Mouse (Mus musculus) forebrain, embryonic 10.5 days (tissue): ENCODE measurements around the gene Acot1. TPM values are rescaled to one million over a fixed set of nuclear protein-coding genes. Genes with fewer than 3 reads are reported as not detected.
"Not testable (repeated sequence)": the region's sequence is repeated elsewhere in the genome, so short reads cannot be mapped to it uniquely, and the experiment has no call there.

ENCODE experiments used
- DNase-seq: peaks from one replicate; pipeline ENCODE4 v3.0.0-alpha.2; 2017; ENCODE audit warnings: low spot score; ENCODE audit errors: extremely low spot score
- H3K27ac ChIP-seq: fragments of 300-500 bp; sonication (generic); 2 replicates; pipeline ENCODE4 v1.5.1; 2016; ENCODE audit warnings: mild to moderate bottlenecking
- H3K27me3 ChIP-seq: fragments of 300-500 bp; sonication (generic); 2 replicates; pipeline ENCODE4 v1.6.1; 2016; ENCODE audit warnings: mild to moderate bottlenecking; ENCODE audit not compliant: poor library complexity, severe bottlenecking
- H3K36me3 ChIP-seq: fragments of 300-500 bp; sonication (generic); replicated peaks from 2 replicates; pipeline ENCODE4 v1.6.1; 2016; ENCODE audit warnings: mild to moderate bottlenecking, moderate library complexity
- H3K4me1 ChIP-seq: fragments of 300-500 bp; sonication (generic); 2 replicates; pipeline ENCODE4 v1.6.1; 2016
- H3K4me3 ChIP-seq: fragments of 300-500 bp; sonication (generic); 2 replicates; pipeline ENCODE4 v1.5.1; 2016; ENCODE audit warnings: mild to moderate bottlenecking, moderate library complexity
- H3K9me3 ChIP-seq: fragments of 300-500 bp; sonication (generic); 2 replicates; pipeline ENCODE4 v1.6.1; 2016; ENCODE audit warnings: mild to moderate bottlenecking, moderate library complexity
- WGBS: fragments of 180-500 bp; shearing (Covaris S2); methylation state at CpG from one replicate; pipeline ENCODE4 v1.1.7; 2016; 5-methylcytosine and 5-hydroxymethylcytosine counted together
- polyA plus RNA-seq: library from polyadenylated mRNA; unstranded; fragments of >200 nt; fragmentation: Nextera tagmentation; extraction: Ambion mirVana; gene quantifications from 2 replicates; pipeline ENCODE4 v1.2.1, GENCODE M21; 2016

Acot1 gene
- polyA plus RNA-seq, 1 experiment from 2014 or later: 23.5 TPM

GRCm38 (mm10) chr12:83999237-83999636 is 10.1 kb upstream of the Acot1 start:
- peaks cover 14% of the 10 kb centered on the region; the same call in 1 of the 2 replicates for H3K9me3 ChIP-seq
- not testable (repeated sequence) for H3K4me1 ChIP-seq, H3K4me3 ChIP-seq, DNase-seq, H3K27me3 ChIP-seq, H3K27ac ChIP-seq, H3K36me3 ChIP-seq
- WGBS: 88% methylated on average over 8 of the region's 8 CpGs

- Histone ChIP-seq H3K9me3 (peaks cover 11% of the 10 kb centered on the region; the same call in 1 of the 2 replicates), H3K4me1 (no peaks in the 10 kb centered on the region), H3K4me3 (no peak overlapping the region), H3K27ac (no peak overlapping the region), H3K36me3 (no peaks in the 10 kb centered on the region), H3K27me3 (no peaks in the 10 kb centered on the region)
- DNase-seq: no peak
- 92% methylated on average over 3 of the region's 3 CpGs for WGBS
These were observed 8.9 kb upstream of the Acot1 start for GRCm38 (mm10) chr12:84000418-84000817.

GRCm38 (mm10) chr12:84003866-84004265 is 5.4 kb upstream of the Acot1 start:
- 85% methylated on average over 1 of the region's 1 CpGs for WGBS
- H3K4me3 ChIP-seq: no peak overlapping the region
- peaks cover 4% of the 10 kb centered on the region; the same call in 1 of the 2 replicates for H3K27me3 ChIP-seq
- peaks cover 6% of the 10 kb centered on the region; the same call in 1 of the 2 replicates for H3K9me3 ChIP-seq
- no peaks in the 10 kb centered on the region for H3K36me3 ChIP-seq
- no peak for DNase-seq
- H3K4me1 ChIP-seq: peaks cover 7% of the 10 kb centered on the region
- H3K27ac ChIP-seq: no peak overlapping the region

GRCm38 (mm10) chr12:84008251-84008650 is 1.0 kb upstream of the Acot1 start:
- H3K36me3 ChIP-seq: no peaks in the 10 kb centered on the region
- H3K4me1 ChIP-seq: peaks cover 42% of the 10 kb centered on the region
- 90% methylated on average over 12 of the region's 12 CpGs for WGBS
- H3K9me3 ChIP-seq: no peaks in the 10 kb centered on the region
- DNase-seq: no peak
- H3K27ac ChIP-seq: peak overlapping the region; percentile 84; the same call in 1 of the 2 replicates
- peaks cover 12% of the 10 kb centered on the region; the same call in 1 of the 2 replicates for H3K27me3 ChIP-seq
- H3K4me3 ChIP-seq: no peak overlapping the region

GRCm38 (mm10) chr12:84008729-84009128 is 561 bp upstream of the Acot1 start:
- Histone ChIP-seq H3K27ac (peak overlapping the region; percentile 84), H3K4me1 (peaks cover 42% of the 10 kb centered on the region), H3K36me3 (no peaks in the 10 kb centered on the region), H3K27me3 (peaks cover 12% of the 10 kb centered on the region; the same call in 1 of the 2 replicates), H3K4me3 (peak overlapping the region; percentile 54), H3K9me3 (no peaks in the 10 kb centered on the region)
- 70% methylated on average over 8 of the region's 8 CpGs for whole genome bisulfite sequencing
- DNase-seq: no peak

GRCm38 (mm10) chr12:84010201-84010600 is 911 bp downstream of the Acot1 start:
- H3K9me3 ChIP-seq: no peaks in the 10 kb centered on the region
- 0 out of 2 replicates have a peak overlapping the region, but pooled peaks have one; percentile 84 for H3K27ac ChIP-seq
- peak overlapping the region; percentile 54 for H3K4me3 ChIP-seq
- peaks cover 42% of the 10 kb centered on the region for H3K4me1 ChIP-seq
- H3K36me3 ChIP-seq: peaks cover 8% of the 10 kb centered on the region
- peaks cover 12% of the 10 kb centered on the region; the same call in 1 of the 2 replicates for H3K27me3 ChIP-seq
- 84% methylated on average over 3 of the region's 3 CpGs for WGBS
- DNase-seq: no peak

- H3K27me3 ChIP-seq: peaks cover 12% of the 10 kb centered on the region; the same call in 1 of the 2 replicates
- peaks cover 49% of the 10 kb centered on the region for H3K4me1 ChIP-seq
- H3K9me3 ChIP-seq: no peaks in the 10 kb centered on the region
- DNase-seq: peak; percentile 45
- 47% methylated on average over 12 of the region's 12 CpGs for WGBS
- peak overlapping the region; percentile 29; the same call in 1 of the 2 replicates for H3K4me3 ChIP-seq
- peak overlapping the region; percentile 3; the same call in 1 of the 2 replicates for H3K27ac ChIP-seq
- peaks cover 15% of the 10 kb centered on the region for H3K36me3 ChIP-seq
These were observed 2.2 kb downstream of the Acot1 start for GRCm38 (mm10) chr12:84011251-84012040.

- Histone ChIP-seq H3K27ac (no peak overlapping the region), H3K27me3 (peaks cover 12% of the 10 kb centered on the region; the same call in 1 of the 2 replicates), H3K4me3 (no peak overlapping the region), H3K36me3 (peaks cover 23% of the 10 kb centered on the region), H3K9me3 (no peaks in the 10 kb centered on the region), H3K4me1 (peaks cover 49% of the 10 kb centered on the region)
- 81% methylated on average over 6 of the region's 6 CpGs for WGBS
- no peak for DNase-seq
These were observed 3.8 kb downstream of the Acot1 start for GRCm38 (mm10) chr12:84013130-84013529.

- peaks cover 23% of the 10 kb centered on the region for H3K36me3 ChIP-seq
- H3K27ac ChIP-seq: no peak overlapping the region
- H3K9me3 ChIP-seq: no peaks in the 10 kb centered on the region
- no peak for DNase-seq
- H3K4me3 ChIP-seq: no peak overlapping the region
- peaks cover 9% of the 10 kb centered on the region; the same call in 1 of the 2 replicates for H3K27me3 ChIP-seq
- peaks cover 44% of the 10 kb centered on the region for H3K4me1 ChIP-seq
- WGBS: 95% methylated on average over 7 of the region's 7 CpGs
These were observed 4.4 kb downstream of the Acot1 start for GRCm38 (mm10) chr12:84013701-84014100.

GRCm38 (mm10) chr12:84020528-84020927 is 11.2 kb downstream of the Acot1 start:
- not testable (repeated sequence) for DNase-seq, H3K4me3 ChIP-seq, H3K27ac ChIP-seq, H3K4me1 ChIP-seq, H3K27me3 ChIP-seq, H3K9me3 ChIP-seq
- whole genome bisulfite sequencing: 91% methylated on average over 7 of the region's 7 CpGs
- H3K36me3 ChIP-seq: peaks cover 11% of the 10 kb centered on the region

GRCm38 (mm10) chr12:84022266-84022665 is 13.0 kb downstream of the Acot1 start:
- not testable (repeated sequence) for H3K9me3 ChIP-seq, H3K36me3 ChIP-seq, H3K27ac ChIP-seq, H3K27me3 ChIP-seq, DNase-seq, H3K4me1 ChIP-seq, H3K4me3 ChIP-seq
- WGBS: 95% methylated on average over 4 of the region's 4 CpGs

- Histone ChIP-seq H3K27ac (no peak overlapping the region), H3K36me3 (no peaks in the 10 kb centered on the region), H3K4me1 (no peaks in the 10 kb centered on the region), H3K4me3 (no peak overlapping the region), H3K27me3 (no peaks in the 10 kb centered on the region), H3K9me3 (no peaks in the 10 kb centered on the region)
- WGBS: 89% methylated on average over 9 of the region's 9 CpGs
- no peak for DNase-seq
These were observed 13.9 kb downstream of the Acot1 start for GRCm38 (mm10) chr12:84023052-84023745.

GRCm38 (mm10) chr12:84025888-84026287 is 16.6 kb downstream of the Acot1 start:
- no peaks in the 10 kb centered on the region for H3K36me3 ChIP-seq
- no peaks in the 10 kb centered on the region for H3K9me3 ChIP-seq
- no peaks in the 10 kb centered on the region for H3K27me3 ChIP-seq
- no peaks in the 10 kb centered on the region for H3K4me1 ChIP-seq
- H3K27ac ChIP-seq: no peak overlapping the region
- no peak overlapping the region for H3K4me3 ChIP-seq
- 91% methylated on average over 7 of the region's 7 CpGs for WGBS
- DNase-seq: no peak
